Mouse (Mus musculus) layer of hippocampus, adult 9-10 months (tissue): ENCODE results near the gene Gm20604.

ENCODE experiments used
- DNase-seq: peaks from one replicate; pipeline ENCODE4 v3.0.0; 2022; ENCODE audit warnings: low spot score

Gene Gm20604

DNA sequence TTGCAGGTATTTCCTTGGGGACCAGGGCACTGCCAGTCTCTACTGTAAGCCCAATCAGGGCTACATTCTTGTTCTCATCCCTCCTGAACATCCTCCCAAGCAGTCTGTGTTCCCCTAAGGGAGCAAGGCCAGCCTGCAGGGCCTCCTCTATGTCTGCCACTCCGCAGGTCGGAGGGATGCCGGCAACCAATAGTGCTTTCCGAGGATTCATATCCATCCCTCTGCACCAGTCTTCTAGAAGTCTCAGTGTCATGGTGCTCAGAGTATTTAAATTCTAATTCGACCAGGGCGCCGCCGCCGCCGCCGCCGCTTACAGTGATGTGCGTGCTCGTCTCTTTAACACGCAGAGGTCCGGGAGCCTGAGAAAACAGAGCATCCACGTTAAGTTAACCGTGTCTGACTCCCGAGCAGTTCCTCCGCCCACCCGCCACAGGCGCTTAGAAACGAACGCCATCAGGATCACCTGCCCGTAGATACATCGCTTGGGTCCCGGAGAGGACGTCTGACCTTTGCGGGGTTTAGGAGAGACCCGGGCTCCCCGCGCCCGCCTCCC lies 15.4 kb downstream of the Gm20604 start:
- no peak for DNase-seq

DNA sequence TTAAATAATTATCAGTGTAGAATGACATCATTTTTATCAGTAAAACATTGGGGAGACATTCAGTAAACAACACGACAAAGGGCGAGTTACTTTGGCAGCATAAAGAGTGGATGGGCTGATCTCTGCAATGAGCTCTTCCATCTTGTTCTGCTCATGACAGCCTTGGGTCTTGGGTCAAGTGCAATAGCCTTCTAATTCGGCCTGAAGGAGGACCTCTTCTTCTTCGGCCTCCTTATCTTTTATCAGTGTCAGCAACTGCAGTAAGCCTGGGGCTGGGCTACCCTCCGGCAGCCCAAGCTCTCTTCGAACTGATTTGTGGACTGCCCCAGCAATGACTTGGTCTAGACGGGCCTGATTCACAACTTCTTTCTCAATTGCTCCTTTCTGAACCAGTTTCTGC lies 16.4 kb downstream of the Gm20604 start:
- DNase-seq, result no peak

DNA sequence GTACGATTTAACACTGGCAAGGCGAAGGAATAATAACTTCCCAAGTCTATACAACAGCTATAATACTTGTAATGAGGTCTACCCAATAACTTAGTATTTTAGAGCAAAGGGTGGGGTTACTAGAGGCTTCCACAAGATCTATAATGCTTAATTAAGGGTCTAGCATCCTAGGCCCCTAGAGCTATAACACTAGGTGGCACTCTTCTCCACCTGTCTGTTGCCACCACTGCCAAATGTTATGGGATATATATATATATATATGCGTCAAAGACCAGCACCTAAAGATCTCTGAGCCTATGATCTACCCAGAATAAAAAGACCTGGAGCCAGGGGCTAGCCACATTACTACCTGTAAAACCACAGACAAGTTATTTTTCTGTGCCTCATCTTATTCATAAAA lies 18.2 kb downstream of the Gm20604 start:
- no peak for DNase-seq

DNA sequence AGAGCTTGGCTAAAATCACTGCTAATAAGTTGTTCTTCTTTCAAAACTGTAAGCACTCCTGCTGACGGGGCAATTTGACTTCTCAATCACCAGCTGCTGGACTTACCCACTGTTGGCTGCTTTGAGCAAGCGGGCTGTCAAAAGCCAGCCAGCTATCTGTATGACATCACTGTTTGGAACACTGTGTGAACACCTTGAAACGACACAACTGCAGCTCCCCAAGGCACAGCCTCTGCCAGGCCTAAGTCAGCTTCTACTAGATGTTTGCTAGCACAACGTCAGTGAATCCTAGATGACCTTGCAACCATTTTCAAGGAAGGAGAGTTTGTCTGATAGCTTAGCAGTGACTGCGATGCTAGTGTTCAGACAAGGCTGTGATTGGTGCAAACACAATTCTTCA lies 19.4 kb downstream of the Gm20604 start:
- DNase-seq, result no peak

DNA sequence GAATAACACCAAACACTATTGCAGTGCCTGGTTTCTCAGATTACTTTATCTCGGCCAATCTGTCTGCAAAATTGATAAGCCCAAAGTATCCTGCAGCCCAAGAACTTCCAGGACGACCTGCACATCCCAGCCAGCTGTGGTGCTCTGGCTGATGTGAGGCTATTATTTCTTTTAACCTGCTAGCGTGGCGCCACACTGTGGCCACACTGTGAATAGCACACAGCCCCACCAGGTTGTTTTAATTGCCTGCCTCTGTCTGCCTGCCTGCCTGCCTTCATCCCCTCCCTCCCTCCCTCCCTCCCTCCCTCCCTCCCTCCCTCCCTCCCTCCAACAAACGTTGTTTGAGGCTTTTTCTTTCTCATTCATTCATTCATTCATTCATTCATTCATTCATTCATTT lies 25.1 kb downstream of the Gm20604 start:
- no peak for DNase-seq

DNA sequence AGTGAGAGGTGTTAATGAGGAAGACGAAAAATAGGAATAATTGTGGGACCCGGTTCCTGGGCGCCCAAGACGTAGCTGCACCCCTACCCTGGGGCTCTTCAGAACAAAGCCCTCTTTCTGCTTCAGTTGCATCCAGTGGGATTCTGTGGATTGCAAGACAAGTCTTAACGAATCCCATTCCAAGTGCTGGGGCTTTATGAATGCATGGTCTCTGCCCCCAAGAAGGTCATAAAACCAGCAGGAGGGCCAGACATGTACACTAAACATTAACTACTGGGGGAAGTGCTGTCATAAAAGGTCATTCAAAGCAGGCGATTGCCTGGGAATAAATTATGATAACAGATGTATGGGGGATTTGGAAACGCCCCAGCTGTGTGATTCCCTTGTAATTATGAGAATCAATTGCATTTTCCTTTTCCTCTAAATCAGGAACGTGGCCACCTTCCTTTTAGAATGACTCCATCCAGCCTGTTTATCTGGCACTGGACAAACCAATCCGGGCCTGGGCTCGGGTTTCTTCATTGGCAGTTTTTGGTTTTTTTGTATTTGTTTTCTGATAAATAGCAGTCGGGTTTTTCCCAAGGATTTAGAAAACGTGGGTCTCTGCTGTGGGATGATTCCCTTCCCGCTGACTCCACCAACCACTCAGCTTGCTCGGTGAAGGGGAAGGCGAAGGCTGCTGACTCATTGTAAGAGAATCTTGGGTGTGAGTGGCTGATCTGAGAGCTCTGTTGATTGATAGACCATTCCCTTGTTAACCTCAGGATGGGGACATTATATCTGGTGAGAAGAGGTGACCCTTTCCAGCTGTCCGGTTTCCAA lies 27.5 kb downstream of the Gm20604 start:
- no peak for DNase-seq

DNA sequence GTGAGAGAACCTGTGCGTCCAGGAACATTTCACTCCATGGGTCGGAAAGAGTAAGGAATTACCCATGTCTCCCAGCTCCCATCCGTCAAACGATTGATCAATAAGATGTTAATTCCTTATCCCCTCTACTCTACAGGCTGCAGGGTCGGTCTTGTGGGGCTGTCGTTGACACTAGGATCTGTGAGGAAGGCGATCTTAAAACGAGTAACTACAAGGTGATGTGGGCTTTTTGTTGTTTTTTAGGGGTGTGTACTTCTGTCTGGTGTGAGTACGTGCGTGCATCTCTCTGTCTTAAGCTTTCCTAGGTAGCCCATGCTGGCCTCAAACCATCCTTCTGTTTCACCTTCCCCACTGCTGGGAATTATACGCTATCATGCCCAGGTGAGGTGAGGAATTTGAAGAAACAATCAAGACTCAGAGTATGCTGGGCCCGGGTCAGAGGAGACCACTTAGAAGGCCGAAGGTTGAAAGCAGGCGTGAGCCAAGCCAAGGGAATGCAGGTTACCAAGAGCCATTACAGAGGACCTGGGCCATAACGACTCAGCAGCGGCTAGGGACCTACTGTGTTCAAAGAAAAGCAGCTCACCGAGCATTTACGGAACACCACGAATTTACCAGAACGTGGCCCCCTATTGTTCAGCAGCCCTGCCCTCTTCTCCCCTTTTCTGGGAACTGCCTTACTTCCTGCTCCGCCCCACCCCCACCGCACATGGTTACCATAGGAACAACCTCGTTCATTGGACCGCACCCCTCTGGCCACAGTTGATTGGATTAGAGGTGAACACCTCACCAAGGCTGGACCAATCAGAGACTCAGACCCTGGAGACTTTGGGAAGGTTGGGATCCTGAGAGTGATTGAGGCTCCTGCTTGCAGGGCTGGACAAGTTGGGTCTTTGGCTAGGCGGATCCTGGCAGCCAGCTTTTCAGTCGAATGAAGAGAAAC lies 28.3 kb downstream of the Gm20604 start:
- no peak for DNase-seq

DNA sequence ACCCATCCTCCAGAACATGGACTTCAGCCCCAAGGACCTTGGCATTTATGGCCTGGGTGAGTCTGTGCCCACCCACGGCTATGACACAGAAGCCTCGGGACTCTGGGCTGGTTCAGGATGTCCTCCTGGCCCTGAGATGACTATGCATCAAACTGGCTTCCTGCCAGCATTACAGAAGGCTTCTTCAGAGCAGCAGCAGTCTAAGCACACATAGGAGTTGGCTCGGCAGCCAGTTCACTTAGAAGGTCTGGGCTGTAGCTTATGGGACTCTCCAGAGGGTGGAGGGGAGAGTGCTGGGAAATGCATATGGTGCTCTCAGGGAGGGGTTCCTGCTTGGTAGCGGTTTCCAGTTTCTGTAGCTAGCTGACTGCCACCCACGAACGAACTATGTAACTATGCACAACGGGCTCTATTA lies 32.7 kb downstream of the Gm20604 start:
- DNase-seq, result no peak

DNA sequence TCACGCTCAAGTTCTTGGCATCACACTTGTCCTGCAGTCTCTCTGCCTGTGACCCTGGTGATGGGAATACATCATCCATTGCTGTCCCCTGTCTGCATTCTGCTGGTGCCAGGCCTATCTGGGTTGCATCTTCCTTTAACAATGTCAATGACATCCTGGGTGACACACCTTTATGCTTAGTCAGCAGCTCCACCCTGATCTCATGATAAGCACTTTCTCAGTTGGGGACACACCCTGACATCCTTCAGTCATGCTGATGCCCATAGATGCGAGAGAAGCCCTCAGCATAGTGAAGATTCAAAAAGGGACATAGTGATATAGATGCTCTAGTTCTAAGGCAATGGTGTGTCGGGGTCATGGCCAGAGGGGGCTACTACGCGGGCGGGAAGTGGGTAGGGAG lies 33.3 kb downstream of the Gm20604 start:
- DNase-seq, result no peak

DNA sequence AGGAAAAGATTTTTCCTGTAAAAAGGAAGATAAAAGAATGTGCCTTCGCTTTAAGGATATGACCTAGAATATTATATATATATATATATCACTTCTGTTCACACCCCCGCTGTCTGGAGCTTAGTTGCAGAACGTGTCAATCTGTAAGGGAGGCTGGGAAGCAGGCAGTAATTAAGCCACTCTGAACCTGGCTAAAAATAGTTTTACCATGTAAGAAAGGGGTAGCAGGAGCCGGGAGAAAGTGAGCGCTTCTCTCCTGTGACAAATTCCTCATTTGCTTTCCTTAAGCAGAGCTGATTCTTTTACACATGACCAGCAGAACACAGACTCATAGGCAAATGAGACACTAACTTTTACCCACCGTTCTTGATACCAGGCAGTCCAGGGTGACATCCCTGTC lies 34.6 kb downstream of the Gm20604 start:
- no peak for DNase-seq

DNA sequence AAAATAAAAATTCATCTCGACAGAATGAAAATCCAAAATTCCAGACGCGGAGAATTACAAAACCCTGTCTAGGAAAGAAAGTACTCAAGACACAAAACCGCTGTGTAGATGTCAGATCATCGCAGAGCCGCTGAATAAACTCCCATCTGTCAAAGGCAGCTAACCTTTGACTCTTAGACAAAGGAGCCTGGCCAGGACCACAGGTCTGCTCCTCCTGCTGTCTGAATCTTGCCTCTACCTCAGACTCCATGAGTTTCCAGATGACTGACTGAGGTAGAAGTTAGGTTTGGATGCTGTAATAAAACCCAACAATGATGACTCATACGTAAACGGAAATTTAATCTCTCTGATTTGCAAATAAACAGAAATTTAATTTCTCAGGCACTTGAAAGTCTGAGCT lies 35.5 kb downstream of the Gm20604 start:
- no peak for DNase-seq

DNA sequence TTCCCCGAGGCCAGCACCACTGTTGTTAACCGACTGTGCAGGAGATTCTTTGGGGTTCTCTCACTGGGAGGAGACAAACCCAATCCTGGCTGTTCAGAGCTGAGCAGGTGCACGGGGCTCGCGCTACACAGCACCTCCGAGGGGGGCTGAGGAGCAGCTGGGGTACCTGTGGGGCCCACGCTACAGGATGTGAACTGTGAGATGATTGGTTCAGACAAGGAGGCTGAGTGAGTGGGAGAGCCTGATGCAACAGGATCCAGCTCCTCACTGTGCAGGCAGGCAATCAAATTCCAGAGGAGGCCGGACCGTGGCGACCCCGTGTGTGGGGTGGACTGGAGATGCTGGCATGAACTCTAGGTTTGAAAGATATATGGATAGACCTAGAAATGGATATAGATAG lies 36.0 kb downstream of the Gm20604 start:
- DNase-seq, result no peak

DNA sequence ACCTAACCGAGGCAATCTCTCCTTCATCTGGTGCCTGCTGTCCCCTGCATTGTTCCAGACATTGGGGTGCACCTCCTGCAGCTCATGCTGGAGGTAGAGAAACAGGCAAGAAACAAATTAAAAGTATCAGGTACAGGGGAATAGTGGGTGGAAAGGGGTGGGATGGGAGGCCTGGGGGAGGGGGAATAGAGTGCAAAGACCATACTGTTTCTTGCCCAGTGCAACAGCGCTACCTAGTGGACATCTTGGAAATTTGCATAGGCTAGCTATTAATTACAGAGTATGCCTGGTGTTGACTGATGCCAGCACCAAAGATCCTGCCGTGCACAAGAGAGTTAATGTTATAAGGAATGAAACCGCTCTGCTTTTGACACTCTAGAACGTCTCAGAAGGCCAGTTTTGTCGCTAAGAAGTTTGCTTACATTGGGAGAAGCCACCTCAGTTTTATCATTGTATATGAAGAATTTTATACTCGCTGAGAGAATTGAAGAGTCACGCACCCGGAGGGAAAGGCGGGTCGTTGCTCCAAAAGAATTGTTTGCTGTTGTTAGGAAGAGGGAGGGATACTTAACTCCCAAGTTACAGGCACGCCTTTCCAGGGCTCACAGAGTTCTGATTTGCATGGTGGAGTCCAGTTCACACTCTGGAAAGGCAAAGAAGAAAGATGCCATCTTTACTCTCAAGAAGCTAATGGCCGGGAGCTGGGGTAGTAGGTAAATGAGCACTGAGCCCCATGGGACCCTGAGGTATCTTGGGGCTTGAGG lies 38.7 kb downstream of the Gm20604 start:
- no peak for DNase-seq

DNA sequence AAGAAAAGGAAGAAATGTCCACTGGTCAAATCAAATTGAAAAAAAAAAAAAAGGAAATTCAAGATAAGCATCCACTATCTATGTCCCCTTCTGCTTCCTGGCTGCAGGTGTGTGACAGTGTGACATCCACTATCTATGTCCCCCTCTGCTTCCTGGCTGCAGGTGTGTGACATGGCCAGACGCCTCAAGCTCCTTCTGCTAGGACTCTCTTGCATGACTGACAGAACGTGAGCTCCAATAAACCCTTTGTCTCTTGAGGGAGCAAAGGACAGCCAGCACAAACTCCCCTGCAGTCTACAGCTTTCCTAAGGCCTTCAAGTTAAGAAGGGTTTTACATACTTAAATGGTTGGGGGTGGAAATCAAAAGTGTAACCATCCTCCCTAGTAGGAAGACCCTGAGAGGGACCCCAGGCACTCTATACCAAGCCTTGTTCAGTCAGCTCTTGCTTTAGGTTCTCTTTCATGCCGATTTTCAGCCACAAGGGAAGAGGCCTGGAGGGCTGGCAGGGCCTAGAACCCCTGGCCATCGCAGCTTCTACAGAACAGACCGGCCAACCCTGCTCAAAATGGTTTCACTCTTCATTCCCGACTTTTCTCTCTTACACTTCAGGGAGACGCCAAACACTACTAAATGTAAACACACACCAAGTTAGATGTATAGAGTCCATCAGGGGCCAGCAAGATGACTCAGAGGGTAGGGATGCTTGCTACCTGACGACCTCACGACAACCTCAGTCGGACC lies 43.6 kb downstream of the Gm20604 start:
- no peak for DNase-seq

DNA sequence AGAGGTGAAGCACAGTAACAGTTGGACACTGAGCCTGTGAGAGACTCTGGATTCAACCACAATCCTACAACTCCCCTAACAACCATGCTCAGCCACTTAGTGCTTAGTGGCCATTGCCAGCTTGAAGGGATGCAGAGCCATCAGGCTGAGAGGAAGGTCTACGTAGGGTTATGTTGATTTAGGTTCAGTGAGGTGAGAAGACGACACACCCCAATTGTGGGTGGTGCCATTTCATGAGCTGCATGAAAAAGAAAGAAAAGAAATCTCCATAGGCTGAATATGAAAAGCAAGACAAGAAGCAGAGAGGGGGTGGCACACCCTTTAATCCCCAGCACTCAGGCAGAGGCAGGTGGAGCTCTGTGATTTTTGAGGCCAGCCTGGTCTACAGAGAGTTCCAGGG lies 44.4 kb downstream of the Gm20604 start:
- DNase-seq, result no peak

DNA sequence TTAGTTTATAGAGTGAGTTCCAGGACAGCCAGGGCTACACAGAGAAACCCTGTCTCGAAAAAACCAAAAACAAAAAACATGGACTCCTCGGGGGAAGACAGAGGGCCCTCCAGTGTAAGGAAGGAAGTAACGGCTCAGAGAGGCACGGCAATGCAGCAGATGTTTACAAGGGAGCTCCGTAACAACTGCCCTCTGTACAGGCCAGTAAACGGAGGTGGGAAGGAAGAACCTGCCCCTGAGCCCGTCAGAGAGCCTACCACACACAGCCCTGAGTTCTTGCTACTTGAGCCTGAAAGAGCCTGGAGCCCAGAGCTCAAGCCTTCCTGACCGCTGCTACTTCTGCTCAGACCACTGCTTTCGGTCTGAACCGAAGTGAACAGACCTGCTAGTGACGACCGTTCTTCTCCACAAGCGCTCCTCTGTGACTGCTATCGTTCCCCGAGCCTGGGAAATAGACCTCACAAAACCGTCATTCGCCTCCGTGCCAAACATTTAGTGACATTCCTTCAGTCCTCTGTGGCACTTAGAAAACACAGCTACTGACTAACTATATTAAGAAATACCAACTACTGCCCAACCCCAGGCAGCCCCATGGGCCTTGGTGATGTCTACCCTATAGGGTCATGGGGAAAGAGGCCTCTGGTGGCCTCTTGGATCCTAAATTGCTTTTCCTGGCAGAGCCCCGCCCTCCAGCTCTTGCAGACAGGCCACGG lies 45.2 kb downstream of the Gm20604 start:
- DNase-seq, result no peak

DNA sequence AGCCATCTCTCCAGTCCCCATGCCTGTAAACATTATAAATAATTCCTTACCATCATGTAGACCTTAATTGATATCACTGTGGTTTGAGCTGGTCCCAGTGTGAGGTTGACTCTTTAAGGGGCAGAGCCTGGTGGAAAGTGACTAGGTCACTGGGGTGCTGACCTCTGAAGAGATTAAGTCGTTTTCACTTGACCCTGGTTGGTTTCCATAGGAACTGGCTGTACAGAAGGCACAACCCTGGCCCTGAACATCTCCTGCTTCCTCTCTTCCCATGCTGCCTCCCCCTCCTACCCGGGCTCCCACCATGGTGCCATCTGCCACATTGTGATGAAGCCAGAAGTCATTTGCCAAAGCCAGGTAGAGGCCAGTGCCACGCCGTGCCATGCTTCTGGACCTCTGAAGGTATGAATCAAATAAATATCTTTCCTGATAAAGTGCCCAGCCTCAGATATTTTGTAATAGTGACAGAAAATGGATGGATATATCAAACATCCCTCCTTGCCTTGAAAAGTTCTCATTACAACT lies 47.6 kb downstream of the Gm20604 start:
- DNase-seq, result no peak

DNA sequence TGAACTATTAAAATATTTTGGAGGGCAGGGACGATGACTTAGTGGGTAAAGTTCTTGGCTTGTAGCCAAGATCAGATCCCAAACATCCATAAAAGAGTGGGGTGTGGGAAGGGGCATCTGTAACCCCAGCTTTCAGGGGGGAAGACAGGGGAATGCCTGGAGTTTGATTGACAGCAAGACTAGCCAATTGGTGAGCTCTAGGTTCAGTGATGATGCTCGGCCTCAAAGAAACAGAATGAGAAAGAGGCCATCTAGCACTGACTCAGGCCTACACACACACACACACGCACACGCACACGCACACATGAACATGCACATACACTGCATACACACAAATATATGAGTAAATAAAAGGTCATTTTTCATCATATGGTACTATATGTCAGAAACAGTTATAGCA lies 48.6 kb downstream of the Gm20604 start:
- DNase-seq, result no peak

DNA sequence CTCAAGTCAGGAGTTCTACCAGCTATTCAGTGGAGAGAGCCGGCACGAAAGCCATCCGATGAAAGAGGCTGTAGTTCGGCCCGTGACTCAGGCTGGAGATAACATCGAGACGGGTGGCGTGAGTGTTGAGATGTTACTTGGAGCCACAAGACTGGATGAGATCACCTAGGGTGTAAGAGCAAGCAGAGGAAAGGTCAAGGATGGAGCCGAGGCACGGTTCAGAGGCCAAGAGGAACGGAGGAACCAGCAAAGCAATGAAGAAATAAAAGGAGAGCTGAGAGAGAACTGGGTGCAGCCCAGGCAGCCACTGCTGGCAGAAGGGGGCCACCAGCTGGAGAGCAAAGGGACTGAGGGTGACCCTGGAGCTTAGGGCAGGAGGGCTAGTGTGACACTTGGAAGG lies 50.3 kb downstream of the Gm20604 start:
- no peak for DNase-seq

DNA sequence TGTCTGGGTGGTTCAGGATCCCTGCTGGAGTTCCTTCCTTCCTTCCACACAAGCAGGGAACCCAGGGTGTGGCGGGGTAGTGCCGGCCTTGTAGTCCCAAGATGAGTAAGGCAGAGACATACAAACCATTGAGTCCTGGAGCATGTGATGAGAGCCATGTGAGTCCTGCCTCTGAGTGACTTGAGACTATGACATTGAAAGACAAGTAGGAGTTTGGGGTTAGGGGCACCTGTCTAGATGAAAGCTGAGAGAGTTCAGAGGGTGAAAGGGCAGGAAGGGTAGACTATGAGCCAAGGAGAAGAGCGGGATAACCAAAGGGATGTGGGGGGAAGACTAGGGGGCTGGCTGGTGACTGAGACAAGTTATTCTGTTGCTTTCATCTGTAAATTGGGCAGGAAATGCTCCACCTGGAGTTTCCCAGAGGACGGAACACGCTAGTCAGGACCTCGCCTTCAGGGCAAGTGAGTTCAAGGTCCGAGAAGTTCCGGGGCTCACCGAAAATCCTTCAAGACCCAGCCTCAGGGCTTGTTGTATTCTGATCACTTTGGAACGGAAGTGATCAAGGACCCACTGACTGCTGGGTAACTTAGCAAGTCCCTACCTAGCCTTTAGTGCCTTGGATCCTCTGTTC lies 51.5 kb downstream of the Gm20604 start:
- no peak for DNase-seq
